Mouse (Mus musculus) ES-E14 (cell line): ENCODE data around the gene Rai14. TPM values are rescaled to one million over a fixed set of nuclear protein-coding genes. Genes with fewer than 3 reads are reported as not detected.

Experiments used
- DNase-seq: peaks from one replicate; pipeline ENCODE4 v3.0.0-alpha.2; 2013; ENCODE audit warnings: low read depth, low spot score
- H3K27ac ChIP-seq: 2 replicates; pipeline ENCODE4 v1.5.1; 2012; ENCODE audit warnings: low read depth, mild to moderate bottlenecking, low read length, moderate library complexity, mixed read lengths; ENCODE audit not compliant: poor library complexity, insufficient read depth, severe bottlenecking
- H3K36me3 ChIP-seq: 2 replicates; pipeline ENCODE4 v1.6.1; 2012; ENCODE audit warnings: mild to moderate bottlenecking, low read length, moderate library complexity, mixed read lengths; ENCODE audit not compliant: control insufficient read depth, poor library complexity, insufficient read depth, severe bottlenecking
- H3K4me1 ChIP-seq, 2 experiments: fragments of 150-350 bp in 1 of 2; sonication (generic) in 1 of 2; 2 replicates each; pipeline ENCODE4 v1.6.1; 2012; ENCODE audit warnings: low read length in 2 of 2, mild to moderate bottlenecking in 1 of 2, mixed read lengths in 1 of 2; ENCODE audit not compliant: control insufficient read depth in 2 of 2, insufficient read depth in 2 of 2, poor library complexity in 1 of 2
- H3K4me3 ChIP-seq, 2 experiments: fragments of 150-350 bp in 1 of 2; sonication (generic) in 1 of 2; 2 replicates each; pipeline ENCODE4 v1.5.1; 2012; ENCODE audit warnings: low read length in 2 of 2, low read depth in 1 of 2, mild to moderate bottlenecking in 1 of 2, mixed read lengths in 1 of 2; ENCODE audit not compliant: insufficient read depth in 1 of 2, poor library complexity in 1 of 2, severe bottlenecking in 1 of 2
- H3K9ac ChIP-seq: 2 replicates; pipeline ENCODE4 v1.6.1; 2012; ENCODE audit warnings: low read depth, mild to moderate bottlenecking, low read length, mixed read lengths; ENCODE audit not compliant: poor library complexity, insufficient read depth, severe bottlenecking
- H3K9me3 ChIP-seq: fragments of 150-350 bp; sonication (generic); 2 replicates; pipeline ENCODE4 v1.6.1; 2012; ENCODE audit warnings: low read depth, mild to moderate bottlenecking, low read length; ENCODE audit not compliant: control insufficient read depth, insufficient read depth
- CHD2 ChIP-seq: IDR thresholded peaks from 2 replicates; pipeline ENCODE4 v1.6.1; 2014; ENCODE audit warnings: mild to moderate bottlenecking, low read depth, low read length, inconsistent platforms
- HCFC1 ChIP-seq: IDR thresholded peaks from 2 replicates; pipeline ENCODE4 v1.6.1; 2012; ENCODE audit warnings: low read length, inconsistent platforms, borderline replicate concordance; ENCODE audit not compliant: insufficient read depth
- MAFK ChIP-seq: IDR thresholded peaks from 2 replicates; pipeline ENCODE4 v1.6.1; 2014; ENCODE audit warnings: mild to moderate bottlenecking, low read depth, low read length, inconsistent platforms; ENCODE audit not compliant: insufficient read depth
- ZC3H11A ChIP-seq: IDR thresholded peaks from 2 replicates; pipeline ENCODE4 v1.6.1; 2012; ENCODE audit warnings: low read depth, mild to moderate bottlenecking, inconsistent platforms, low read length, borderline replicate concordance
- ZNF384 ChIP-seq: IDR thresholded peaks from 2 replicates; pipeline ENCODE4 v1.6.1; 2012; ENCODE audit warnings: low read depth, low read length, inconsistent platforms
- in situ Hi-C, 2 experiments: fragments of 600-800 bp; cut with MboI; formaldehyde crosslinking; loops; one replicate each; pipeline ENCODE4 v1.15.1; 2025; ENCODE audit warnings: low sequenced_read_pairs in 2 of 2, inconsistent platforms in 1 of 2; ENCODE audit not compliant: unreplicated experiment in 2 of 2
- total RNA-seq: library from RNA; depleted of rRNA; stranded (reverse); fragments of 300-350 nt; gene quantifications from 2 replicates; pipeline ENCODE4 v1.2.3, GENCODE M21; 2012

Rai14 gene
- total RNA-seq, 1 experiment, result 35.0 TPM

DNA sequence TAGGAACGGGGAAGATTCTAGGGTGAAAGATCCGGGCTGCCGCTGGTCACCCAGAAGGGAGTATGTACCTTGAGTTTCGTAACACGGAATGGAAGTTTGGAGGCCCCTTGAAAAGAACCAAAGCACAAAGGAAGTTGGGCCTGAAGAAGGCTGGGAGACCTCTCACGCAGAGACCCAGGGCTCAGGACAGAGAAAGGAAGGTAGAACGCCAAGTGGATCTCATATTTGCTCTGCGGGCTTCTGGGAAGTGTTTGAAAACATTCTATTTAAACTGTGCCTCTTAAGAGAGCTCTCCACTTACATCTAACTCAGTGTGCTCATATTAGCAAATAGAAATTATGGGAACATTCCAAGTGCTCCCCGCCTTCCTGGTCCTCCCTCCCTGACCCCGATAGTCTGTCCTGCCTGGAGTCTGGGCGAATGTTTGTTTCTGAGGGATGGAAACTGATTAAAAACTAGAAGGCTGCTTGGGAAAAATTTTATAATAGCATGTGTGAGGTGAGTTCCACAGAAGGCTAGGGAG, 6.9 kb upstream of the Rai14 start:
- Histone ChIP-seq H3K36me3 (no peaks in the 10 kb centered on the region), H3K9ac (no peak overlapping the region), H3K9me3 (no peaks in the 10 kb centered on the region), H3K4me1 (peaks cover 26 to 30% of the 10 kb centered on the region in 2 experiments), H3K4me3 (no peak overlapping the region), H3K27ac (no peak overlapping the region)
- no peak for DNase-seq
- TF ChIP-seq MAFK (no peak), CHD2 (no peak), ZNF384 (no peak), HCFC1 (no peak), ZC3H11A (no peak)
- in situ Hi-C loops, result no loop called here

DNA sequence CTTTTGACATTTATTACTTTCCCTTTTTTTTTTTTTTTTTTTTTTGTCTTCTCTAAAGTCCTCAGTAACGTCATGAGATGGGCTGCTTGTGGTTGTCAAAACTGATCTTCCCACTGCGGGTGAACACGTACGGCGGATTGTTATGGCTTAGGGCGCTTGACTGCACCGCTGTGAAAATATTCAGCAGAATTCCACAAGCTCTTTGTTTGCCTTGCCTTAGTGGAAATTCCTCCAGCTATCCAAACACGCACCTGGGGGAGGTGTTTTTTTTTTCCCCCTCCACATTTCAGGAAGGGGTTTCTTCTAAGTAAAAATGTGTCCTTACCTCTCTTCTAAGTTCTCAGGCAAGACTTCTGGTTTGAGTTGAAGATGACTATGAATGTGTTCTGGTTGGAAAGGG, 6.2 kb upstream of the Rai14 start:
- peaks cover 25 to 33% of the 10 kb centered on the region in 2 experiments for H3K4me1 ChIP-seq
- in situ Hi-C loops, result no loop called here
- no peak overlapping the region for H3K4me3 ChIP-seq
- H3K36me3 ChIP-seq, result no peaks in the 10 kb centered on the region
- H3K27ac ChIP-seq, result no peak overlapping the region
- H3K9me3 ChIP-seq, result no peaks in the 10 kb centered on the region
- no peak for DNase-seq
- TF ChIP-seq MAFK (no peak), ZNF384 (0 out of 2 replicates have a peak, but pooled peaks have one; percentile 35)
- no peak overlapping the region for H3K9ac ChIP-seq

DNA sequence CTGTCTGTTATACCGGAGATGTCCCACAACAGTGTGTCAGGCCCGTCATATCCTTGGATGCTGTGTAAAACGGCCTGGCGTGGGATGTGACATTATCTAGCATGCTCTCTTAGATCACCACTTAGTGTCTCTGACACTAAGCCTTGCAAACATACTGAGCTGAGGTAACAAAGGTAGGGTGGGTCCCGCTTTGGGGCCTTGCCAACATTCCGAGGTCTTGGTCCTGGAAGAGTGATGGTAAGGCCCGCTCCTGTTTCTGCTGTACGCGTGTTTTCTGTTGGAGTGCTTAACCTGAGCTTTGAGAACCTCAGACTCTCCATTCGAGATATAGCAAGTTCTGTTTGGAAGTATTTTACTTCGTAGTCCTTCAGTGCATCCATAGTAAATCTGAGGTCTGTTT, 5.8 kb upstream of the Rai14 start:
- in situ Hi-C loops, result no loop called here
- TF ChIP-seq CHD2, result no peak
- no peak for TF ChIP-seq ZC3H11A
- TF ChIP-seq HCFC1, result no peak
- no peak for TF ChIP-seq ZNF384
- TF ChIP-seq MAFK, result no peak
- no peak for DNase-seq

DNA sequence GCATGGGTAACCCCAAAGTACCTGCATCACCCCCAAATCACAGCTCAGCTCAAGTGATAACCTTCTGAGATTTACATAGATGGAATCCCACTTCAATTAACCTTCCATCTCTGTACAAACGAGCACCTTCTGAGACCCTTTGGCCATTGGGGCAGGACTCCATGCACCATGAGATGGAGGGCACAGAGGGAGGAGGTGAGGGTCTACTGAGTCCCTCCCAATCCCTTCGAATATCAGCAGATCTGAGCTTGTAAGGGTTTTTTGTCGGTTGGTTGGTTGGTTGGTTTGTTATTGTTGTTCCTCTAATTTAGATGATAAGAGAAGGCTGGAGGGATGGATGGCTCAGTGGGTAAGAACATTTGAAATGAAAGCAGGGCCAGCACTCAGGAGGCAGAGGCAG, 5.1 kb upstream of the Rai14 start:
- Histone ChIP-seq H3K9ac (no peak overlapping the region), H3K36me3 (no peaks in the 10 kb centered on the region), H3K27ac (no peak overlapping the region), H3K4me3 (no peak overlapping the region), H3K9me3 (no peaks in the 10 kb centered on the region), H3K4me1 (peaks cover 17 to 28% of the 10 kb centered on the region in 2 experiments)
- TF ChIP-seq MAFK (no peak), HCFC1 (no peak), ZNF384 (no peak), CHD2 (no peak), ZC3H11A (no peak)
- no peak for DNase-seq
- in situ Hi-C loops, result no loop called here

More for the DNA sequence above, 5.8 kb upstream of the Rai14 start:
- Histone ChIP-seq H3K4me3 (no peak overlapping the region), H3K4me1 (peaks cover 24 to 33% of the 10 kb centered on the region in 2 experiments), H3K9ac (no peak overlapping the region), H3K9me3 (no peaks in the 10 kb centered on the region), H3K27ac (no peak overlapping the region), H3K36me3 (no peaks in the 10 kb centered on the region)

DNA sequence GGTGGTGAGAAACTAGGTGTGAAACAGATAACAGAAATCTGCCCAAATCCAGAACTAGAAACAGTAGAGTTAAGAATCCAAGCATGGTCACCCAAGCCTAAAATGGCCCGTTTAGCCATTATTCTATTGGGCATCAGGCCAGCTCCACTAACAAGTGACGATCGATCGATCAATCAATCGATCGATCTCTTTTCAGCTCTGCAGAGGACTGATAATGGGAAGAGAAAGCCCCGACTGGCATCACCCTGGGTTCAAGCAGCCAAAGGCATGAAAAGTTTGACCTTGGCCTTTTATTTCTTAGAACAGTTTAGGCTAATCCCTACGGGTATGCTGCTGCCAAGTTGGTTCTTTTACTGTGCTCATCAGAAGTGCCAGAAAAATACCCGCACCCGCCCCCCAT, 4.3 kb upstream of the Rai14 start:
- in situ Hi-C loops, result no loop called here
- peaks cover 11 to 23% of the 10 kb centered on the region in 2 experiments for H3K4me1 ChIP-seq
- H3K4me3 ChIP-seq, result no peak overlapping the region
- no peak overlapping the region for H3K9ac ChIP-seq
- no peak for TF ChIP-seq ZC3H11A
- TF ChIP-seq MAFK, result no peak
- TF ChIP-seq CHD2, result no peak
- TF ChIP-seq ZNF384, result no peak
- H3K9me3 ChIP-seq, result no peaks in the 10 kb centered on the region
- H3K27ac ChIP-seq, result no peak overlapping the region
- DNase-seq, result no peak
- no peaks in the 10 kb centered on the region for H3K36me3 ChIP-seq
